Mouse (Mus musculus): ENCODE results near the gene Xrn2. TPM values are rescaled to one million over a fixed set of nuclear protein-coding genes. Genes with fewer than 3 reads are reported as not detected.

Xrn2 gene
- polyA plus RNA-seq, 1 experiment from 2014 or later, result 70.3 TPM

DNA sequence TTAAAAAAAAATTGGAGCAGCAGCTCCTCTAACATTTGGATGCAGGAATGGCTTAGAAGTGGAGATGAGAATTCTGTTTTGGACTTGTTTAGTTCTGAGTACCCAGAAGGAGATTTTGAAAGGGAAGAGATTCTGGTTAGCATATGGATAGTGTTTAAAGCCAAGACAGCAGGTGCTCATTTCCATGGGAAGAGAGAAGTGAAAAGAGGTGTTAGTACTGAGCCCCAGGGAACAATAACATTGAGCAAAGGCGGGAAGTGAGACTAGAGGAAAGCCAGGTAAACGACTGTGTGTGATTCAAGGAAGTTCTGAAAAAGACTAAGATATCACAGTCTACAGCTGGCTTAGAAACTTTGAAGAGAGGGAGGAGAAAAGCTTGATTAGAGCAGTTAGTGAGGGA, 20.3 kb downstream of the Xrn2 start:
- ATAC-seq (replicated peaks; ENCODE audit: low FRiP score, low read depth) (no peak), DNase-seq (ENCODE audit: low spot score) (no peak)
- WGBS, result 58% methylated on average over 2 of the region's 2 CpGs
- Histone ChIP-seq H3K9ac (ENCODE audit: low read depth, low read length) (no peak overlapping the region), H3K27me3 (ENCODE audit: insufficient read depth, low read length) (no peaks in the 10 kb centered on the region), H3K4me2 (ENCODE audit: low read length) (no peak overlapping the region), H3K9me3 (replicated peaks; ENCODE audit: low read length) (no peaks in the 10 kb centered on the region), H3K27ac (no peak overlapping the region), H3K4me1 (replicated peaks; ENCODE audit: insufficient read depth, low read length) (no peaks in the 10 kb centered on the region), H3K4me3 (replicated peaks; ENCODE audit: low read depth, low read length) (no peak overlapping the region), H3K36me3 (ENCODE audit: insufficient read depth, low read length) (peaks cover 29% of the 10 kb centered on the region)
- TF ChIP-seq CTCF (IDR thresholded peaks at IDR 0.05; ENCODE audit: low read depth), result no peak

DNA sequence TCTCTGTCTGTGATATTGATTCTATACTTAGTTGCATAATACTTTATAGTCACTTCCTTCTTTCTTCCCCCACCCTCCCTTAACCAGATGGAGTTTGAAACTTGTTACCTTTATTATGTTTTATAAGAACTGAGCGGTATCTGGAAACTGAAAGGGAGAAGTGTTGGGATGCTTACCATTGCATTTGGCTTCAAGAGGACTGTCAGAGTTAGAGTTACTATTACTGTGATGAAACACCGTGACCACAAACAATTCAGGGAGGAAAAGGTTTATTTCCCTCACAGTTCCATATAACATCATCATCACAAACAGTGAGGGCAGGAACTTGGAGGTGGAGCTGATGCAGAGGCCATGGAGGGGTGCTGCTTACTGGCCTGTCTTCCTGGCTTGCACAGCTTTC, 23.1 kb downstream of the Xrn2 start:
- no peak for ATAC-seq (replicated peaks; ENCODE audit: low FRiP score, low read depth)
- no peak for TF ChIP-seq CTCF (IDR thresholded peaks at IDR 0.05; ENCODE audit: low read depth)
- H3K9me3 ChIP-seq (replicated peaks; ENCODE audit: low read length), result no peaks in the 10 kb centered on the region
- no peak for DNase-seq (ENCODE audit: low spot score)
- H3K4me2 ChIP-seq (ENCODE audit: low read length), result no peak overlapping the region
- no peak overlapping the region for H3K9ac ChIP-seq (ENCODE audit: low read depth, low read length)
- 95% methylated on average over 2 of the region's 2 CpGs for WGBS
- H3K4me3 ChIP-seq (replicated peaks; ENCODE audit: low read depth, low read length), result no peak overlapping the region
- no peaks in the 10 kb centered on the region for H3K4me1 ChIP-seq (replicated peaks; ENCODE audit: insufficient read depth, low read length)
- no peak overlapping the region for H3K27ac ChIP-seq
- peaks cover 20% of the 10 kb centered on the region for H3K36me3 ChIP-seq (ENCODE audit: insufficient read depth, low read length)
- H3K27me3 ChIP-seq (ENCODE audit: insufficient read depth, low read length), result no peaks in the 10 kb centered on the region

DNA sequence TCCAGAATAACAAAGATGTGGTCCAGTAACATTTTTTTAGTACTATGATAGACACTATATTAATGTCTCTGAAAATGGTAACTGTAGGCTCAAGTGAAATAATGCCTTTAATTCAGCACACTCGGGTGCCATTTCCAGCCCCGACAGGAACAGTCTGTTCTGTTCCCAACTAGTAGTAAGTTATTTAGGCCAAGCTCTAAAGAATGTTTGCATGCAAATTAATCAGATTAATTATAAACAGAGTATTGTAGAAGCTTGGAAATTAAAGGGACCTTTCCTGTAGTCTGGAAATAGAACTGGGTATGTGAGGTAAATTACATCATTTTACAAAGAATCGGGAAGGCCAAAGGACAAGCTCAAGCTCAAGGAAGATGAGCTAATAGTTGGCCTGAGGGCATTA, 34.3 kb downstream of the Xrn2 start:
- no peak overlapping the region for H3K4me2 ChIP-seq (ENCODE audit: low read length)
- no peak overlapping the region for H3K4me3 ChIP-seq (replicated peaks; ENCODE audit: low read depth, low read length)
- no peaks in the 10 kb centered on the region for H3K4me1 ChIP-seq (replicated peaks; ENCODE audit: insufficient read depth, low read length)
- H3K27ac ChIP-seq, result no peak overlapping the region
- ATAC-seq (replicated peaks; ENCODE audit: low FRiP score, low read depth) (peak; percentile 33; the same call in 1 of the 2 replicates), DNase-seq (ENCODE audit: low spot score) (peak; percentile 6)
- H3K27me3 ChIP-seq (ENCODE audit: insufficient read depth, low read length), result no peaks in the 10 kb centered on the region
- H3K36me3 ChIP-seq (ENCODE audit: insufficient read depth, low read length), result peaks cover 27% of the 10 kb centered on the region
- no peaks in the 10 kb centered on the region for H3K9me3 ChIP-seq (replicated peaks; ENCODE audit: low read length)
- no peak for TF ChIP-seq CTCF (IDR thresholded peaks at IDR 0.05; ENCODE audit: low read depth)
- 74% methylated on average over 3 of the region's 3 CpGs for WGBS
- no peak overlapping the region for H3K9ac ChIP-seq (ENCODE audit: low read depth, low read length)

DNA sequence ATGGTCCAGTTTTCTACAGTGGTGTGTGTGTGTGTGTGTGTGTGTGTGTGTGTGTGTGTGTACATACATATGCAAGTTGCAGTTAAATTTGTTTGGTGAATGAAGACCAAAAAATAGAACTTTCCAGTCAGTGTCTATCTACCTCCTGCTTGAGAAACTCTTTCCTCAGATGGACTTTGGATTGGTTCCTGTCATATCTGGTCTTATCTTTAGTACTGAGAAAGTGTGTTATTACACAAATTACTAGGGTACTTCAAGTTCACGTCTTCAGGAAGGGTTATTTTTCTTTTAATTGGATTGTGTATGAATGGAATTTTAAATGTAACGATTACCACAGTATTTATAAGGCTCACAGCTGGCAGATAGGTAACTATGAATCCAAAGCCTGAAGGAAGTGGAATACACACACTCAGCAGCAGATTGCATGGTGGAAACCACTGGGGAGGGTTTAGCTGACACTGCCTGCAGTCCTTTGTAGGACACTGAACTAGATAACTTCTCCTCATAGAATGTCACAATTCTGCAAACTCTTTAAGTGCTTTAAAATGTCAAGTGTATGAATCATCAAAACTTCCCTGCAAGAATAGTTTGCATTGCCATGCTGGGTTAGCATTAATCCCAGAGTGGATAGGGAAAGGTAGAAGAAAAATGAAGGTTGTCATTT, 40.6 kb downstream of the Xrn2 start:
- H3K4me3 ChIP-seq (replicated peaks; ENCODE audit: low read depth, low read length), result no peak overlapping the region
- no peak overlapping the region for H3K4me2 ChIP-seq (ENCODE audit: low read length)
- no peaks in the 10 kb centered on the region for H3K9me3 ChIP-seq (replicated peaks; ENCODE audit: low read length)
- H3K27me3 ChIP-seq (ENCODE audit: insufficient read depth, low read length), result no peaks in the 10 kb centered on the region
- no peaks in the 10 kb centered on the region for H3K4me1 ChIP-seq (replicated peaks; ENCODE audit: insufficient read depth, low read length)
- no peak for TF ChIP-seq CTCF (IDR thresholded peaks at IDR 0.05; ENCODE audit: low read depth)
- peaks cover 26% of the 10 kb centered on the region; the same call in 1 of the 2 replicates for H3K36me3 ChIP-seq (ENCODE audit: insufficient read depth, low read length)
- no peak overlapping the region for H3K27ac ChIP-seq
- DNase-seq (ENCODE audit: low spot score) (no peak), ATAC-seq (replicated peaks; ENCODE audit: low FRiP score, low read depth) (no peak)
- H3K9ac ChIP-seq (ENCODE audit: low read depth, low read length), result no peak overlapping the region
- 93% methylated on average over 2 of the region's 2 CpGs for WGBS

DNA sequence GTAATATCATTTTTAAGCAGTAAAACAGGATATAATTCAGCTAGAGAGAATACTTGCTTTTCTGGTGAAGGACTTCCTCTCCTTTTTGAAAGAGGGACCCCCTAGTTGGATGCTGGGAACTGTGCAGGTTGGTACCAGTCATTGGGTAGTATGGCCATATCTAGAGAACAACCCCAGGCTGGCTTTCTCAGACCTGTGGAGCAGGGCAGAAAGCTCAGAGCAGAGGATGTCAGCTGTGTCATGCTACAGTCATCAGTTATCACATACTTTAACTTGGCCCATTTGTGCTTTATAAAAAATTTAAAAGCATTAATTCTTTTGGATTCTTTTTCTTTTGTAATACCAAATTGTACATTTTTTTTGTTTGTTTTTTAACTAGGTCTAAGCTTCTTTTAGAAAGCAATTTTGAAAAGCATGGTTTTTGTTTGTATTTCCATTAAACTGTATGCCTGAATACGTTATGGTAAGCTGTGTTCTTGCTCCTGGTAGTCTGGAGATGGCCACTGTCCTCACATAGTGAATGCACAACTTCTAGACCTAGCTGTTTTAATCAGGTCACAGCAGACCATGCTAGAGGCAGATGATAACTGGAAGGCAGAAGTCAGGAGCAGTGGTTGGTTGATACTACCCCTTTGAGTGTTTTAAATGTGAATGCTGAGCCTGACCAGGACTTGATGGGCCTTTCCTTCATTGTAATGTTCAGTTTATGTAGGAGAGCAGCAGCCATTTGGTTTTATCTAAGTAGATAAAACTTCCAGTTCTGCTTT, 54.9 kb downstream of the Xrn2 start:
- no peak for TF ChIP-seq CTCF (IDR thresholded peaks at IDR 0.05; ENCODE audit: low read depth)
- Histone ChIP-seq H3K9ac (ENCODE audit: low read depth, low read length) (no peak overlapping the region), H3K27me3 (ENCODE audit: insufficient read depth, low read length) (no peaks in the 10 kb centered on the region), H3K4me3 (replicated peaks; ENCODE audit: low read depth, low read length) (no peak overlapping the region), H3K9me3 (replicated peaks; ENCODE audit: low read length) (no peaks in the 10 kb centered on the region), H3K4me2 (ENCODE audit: low read length) (no peak overlapping the region), H3K27ac (no peak overlapping the region), H3K36me3 (ENCODE audit: insufficient read depth, low read length) (peaks cover 20% of the 10 kb centered on the region; the same call in 1 of the 2 replicates), H3K4me1 (replicated peaks; ENCODE audit: insufficient read depth, low read length) (no peaks in the 10 kb centered on the region)
- ATAC-seq (replicated peaks; ENCODE audit: low FRiP score, low read depth) (no peak), DNase-seq (ENCODE audit: low spot score) (no peak)
- 90% methylated on average over 1 of the region's 1 CpGs for WGBS

DNA sequence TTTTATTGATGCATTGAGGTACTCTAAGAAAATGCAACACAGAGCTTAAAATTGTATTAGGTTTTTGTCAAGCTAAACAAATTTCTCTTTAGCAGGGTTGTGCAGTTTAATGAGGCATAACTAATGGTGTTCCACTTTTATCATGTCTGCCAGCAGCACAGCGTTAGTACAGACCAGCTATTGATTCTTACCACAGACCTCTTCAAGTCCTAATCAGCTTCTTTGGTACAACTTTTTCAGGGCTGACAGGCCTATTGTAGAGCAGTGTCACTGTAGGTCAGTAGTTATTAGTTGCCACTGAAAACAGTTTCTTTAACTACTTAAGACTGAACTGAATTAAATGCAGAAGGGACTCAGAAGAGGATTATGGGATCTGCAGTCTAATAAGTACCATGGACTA, 56.3 kb downstream of the Xrn2 start:
- DNase-seq (ENCODE audit: low spot score), result no peak

More for the DNA sequence above, 56.3 kb downstream of the Xrn2 start:
- Histone ChIP-seq H3K4me2 (ENCODE audit: low read length) (no peak overlapping the region), H3K27ac (no peak overlapping the region), H3K9ac (ENCODE audit: low read depth, low read length) (no peak overlapping the region), H3K27me3 (ENCODE audit: insufficient read depth, low read length) (no peaks in the 10 kb centered on the region), H3K4me3 (replicated peaks; ENCODE audit: low read depth, low read length) (no peak overlapping the region), H3K36me3 (ENCODE audit: insufficient read depth, low read length) (peaks cover 20% of the 10 kb centered on the region; the same call in 1 of the 2 replicates), H3K4me1 (replicated peaks; ENCODE audit: insufficient read depth, low read length) (no peaks in the 10 kb centered on the region), H3K9me3 (replicated peaks; ENCODE audit: low read length) (no peaks in the 10 kb centered on the region)
- no peak for ATAC-seq (replicated peaks; ENCODE audit: low FRiP score, low read depth)
- 32% methylated on average over 1 of the region's 1 CpGs for WGBS
- TF ChIP-seq CTCF (IDR thresholded peaks at IDR 0.05; ENCODE audit: low read depth), result no peak

Measured in kidney, postnatal 0 days (tissue).